Mouse (Mus musculus) neural tube, embryonic 12.5 days (tissue): Measurements from ENCODE around the gene Fcho2. TPM values are rescaled to one million over a fixed set of nuclear protein-coding genes. Genes with fewer than 3 reads are reported as not detected.

Experiments
- ATAC-seq: fragments of 200-750 bp; cut with Nextera tagmentation; 2 replicates; pipeline ENCODE4 v1.8.0; 2017; ENCODE audit warnings: low read depth, mild to moderate bottlenecking, moderate TSS enrichment, moderate library complexity; ENCODE audit not compliant: low FRiP score
- H3K27ac ChIP-seq: fragments of 300-500 bp; sonication (generic); 2 replicates; pipeline ENCODE4 v1.5.1; 2016
- H3K27me3 ChIP-seq: fragments of 300-500 bp; sonication (generic); replicated peaks from 2 replicates; pipeline ENCODE4 v1.6.1; 2016; ENCODE audit warnings: mild to moderate bottlenecking
- H3K36me3 ChIP-seq: fragments of 300-500 bp; sonication (generic); 2 replicates; pipeline ENCODE4 v1.6.1; 2016; ENCODE audit warnings: mild to moderate bottlenecking
- H3K4me1 ChIP-seq: fragments of 300-500 bp; sonication (generic); 2 replicates; pipeline ENCODE4 v1.6.1; 2016
- H3K4me2 ChIP-seq: fragments of 300-500 bp; sonication (generic); replicated peaks from 2 replicates; pipeline ENCODE4 v1.6.1; 2016; ENCODE audit warnings: mild to moderate bottlenecking
- H3K4me3 ChIP-seq: fragments of 300-500 bp; sonication (generic); 2 replicates; pipeline ENCODE4 v1.5.1; 2016
- H3K9ac ChIP-seq: fragments of 300-500 bp; sonication (generic); 2 replicates; pipeline ENCODE4 v1.6.1; 2016; ENCODE audit warnings: mild to moderate bottlenecking
- H3K9me3 ChIP-seq: fragments of 300-500 bp; sonication (generic); 2 replicates; pipeline ENCODE4 v1.6.1; 2016; ENCODE audit warnings: mild to moderate bottlenecking
- WGBS: fragments of 180-500 bp; shearing (Covaris S2); methylation state at CpG from one replicate; pipeline ENCODE4 v1.1.7; 2016; 5-methylcytosine and 5-hydroxymethylcytosine counted together
- polyA plus RNA-seq: library from polyadenylated mRNA; unstranded; fragments of >200 nt; fragmentation: Nextera tagmentation; extraction: Ambion mirVana; gene quantifications from 2 replicates; pipeline ENCODE4 v1.2.1, GENCODE M21; 2016

Gene Fcho2
- polyA plus RNA-seq, 1 experiment from 2014 or later = 37.8 TPM

DNA sequence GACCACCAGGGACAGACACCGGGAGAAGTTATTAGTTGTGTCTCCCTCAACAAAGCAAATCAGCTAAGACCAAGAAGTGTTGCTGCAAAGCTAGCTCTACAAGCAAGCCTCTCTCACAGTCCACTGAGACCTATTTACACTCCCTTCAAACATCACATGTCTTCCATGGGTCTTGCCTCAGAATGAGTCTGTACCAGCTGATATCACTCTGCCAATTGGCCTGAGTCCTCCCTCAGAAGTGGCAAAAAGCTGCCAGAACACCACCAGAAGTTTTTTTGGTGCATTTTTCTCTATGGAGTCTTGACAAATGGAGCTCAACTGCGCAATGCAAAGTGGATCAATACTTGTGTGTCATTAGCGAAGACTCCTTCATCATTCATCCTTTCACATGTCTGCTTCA lies 19.7 kb downstream of the Fcho2 start:
- Histone ChIP-seq H3K27ac (no peak overlapping the region), H3K4me1 (no peaks in the 10 kb centered on the region), H3K9me3 (no peaks in the 10 kb centered on the region), H3K4me3 (no peak overlapping the region), H3K4me2 (no peak overlapping the region), H3K27me3 (no peaks in the 10 kb centered on the region), H3K36me3 (peaks cover 21% of the 10 kb centered on the region), H3K9ac (no peak overlapping the region)
- ATAC-seq = no peak
- whole genome bisulfite sequencing = 92% methylated on average over 3 of the region's 3 CpGs

DNA sequence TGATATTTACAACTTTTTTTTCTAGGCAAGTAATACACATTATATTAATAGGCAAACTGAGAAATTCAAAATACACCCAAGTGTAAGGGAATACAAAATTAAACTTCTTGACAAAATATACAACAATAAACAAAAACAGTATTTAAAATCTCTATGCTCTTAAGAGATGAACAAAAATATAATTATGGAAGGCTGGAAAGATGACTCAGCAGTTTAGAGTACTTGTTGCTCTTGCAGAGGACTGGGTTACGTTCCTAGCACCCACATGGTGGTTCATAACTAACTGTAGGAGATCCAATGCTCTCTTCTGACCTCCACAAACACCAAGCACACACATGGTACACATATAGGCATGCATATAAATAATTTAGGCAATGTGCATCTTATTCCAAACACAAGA lies 22.4 kb downstream of the Fcho2 start:
- peaks cover 18% of the 10 kb centered on the region for H3K36me3 ChIP-seq
- no peaks in the 10 kb centered on the region for H3K4me1 ChIP-seq
- no peaks in the 10 kb centered on the region for H3K27me3 ChIP-seq
- no peak for ATAC-seq
- H3K9ac ChIP-seq = no peak overlapping the region
- no peak overlapping the region for H3K27ac ChIP-seq
- no peak overlapping the region for H3K4me3 ChIP-seq
- H3K4me2 ChIP-seq = no peak overlapping the region
- H3K9me3 ChIP-seq = no peaks in the 10 kb centered on the region
- WGBS = 96% methylated on average over 1 of the region's 1 CpGs

DNA sequence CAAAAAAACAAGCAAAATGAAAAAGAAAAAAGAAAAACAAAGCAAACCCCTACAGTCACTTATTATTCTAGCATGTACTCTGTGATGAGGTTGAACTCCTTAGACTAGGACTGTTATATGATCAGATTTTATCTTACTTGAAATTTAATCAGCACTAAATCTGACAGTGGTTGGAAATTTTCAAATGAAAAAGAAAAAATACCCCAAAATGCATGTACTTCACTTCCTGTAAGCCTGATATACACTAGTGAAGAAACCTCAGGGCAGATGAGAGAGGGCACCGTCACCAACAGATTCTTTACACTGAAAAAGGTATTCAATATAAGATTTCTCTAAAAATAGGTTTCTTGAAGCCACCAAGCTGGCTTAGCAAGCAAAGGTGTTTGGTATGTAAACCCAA lies 23.6 kb downstream of the Fcho2 start:
- peaks cover 16% of the 10 kb centered on the region for H3K36me3 ChIP-seq
- no peaks in the 10 kb centered on the region for H3K4me1 ChIP-seq
- H3K27ac ChIP-seq = no peak overlapping the region
- no peak overlapping the region for H3K4me3 ChIP-seq
- no peaks in the 10 kb centered on the region for H3K27me3 ChIP-seq
- no peak overlapping the region for H3K4me2 ChIP-seq
- 94% methylated on average over 1 of the region's 1 CpGs for WGBS
- H3K9ac ChIP-seq = no peak overlapping the region
- no peaks in the 10 kb centered on the region for H3K9me3 ChIP-seq
- no peak for ATAC-seq

DNA sequence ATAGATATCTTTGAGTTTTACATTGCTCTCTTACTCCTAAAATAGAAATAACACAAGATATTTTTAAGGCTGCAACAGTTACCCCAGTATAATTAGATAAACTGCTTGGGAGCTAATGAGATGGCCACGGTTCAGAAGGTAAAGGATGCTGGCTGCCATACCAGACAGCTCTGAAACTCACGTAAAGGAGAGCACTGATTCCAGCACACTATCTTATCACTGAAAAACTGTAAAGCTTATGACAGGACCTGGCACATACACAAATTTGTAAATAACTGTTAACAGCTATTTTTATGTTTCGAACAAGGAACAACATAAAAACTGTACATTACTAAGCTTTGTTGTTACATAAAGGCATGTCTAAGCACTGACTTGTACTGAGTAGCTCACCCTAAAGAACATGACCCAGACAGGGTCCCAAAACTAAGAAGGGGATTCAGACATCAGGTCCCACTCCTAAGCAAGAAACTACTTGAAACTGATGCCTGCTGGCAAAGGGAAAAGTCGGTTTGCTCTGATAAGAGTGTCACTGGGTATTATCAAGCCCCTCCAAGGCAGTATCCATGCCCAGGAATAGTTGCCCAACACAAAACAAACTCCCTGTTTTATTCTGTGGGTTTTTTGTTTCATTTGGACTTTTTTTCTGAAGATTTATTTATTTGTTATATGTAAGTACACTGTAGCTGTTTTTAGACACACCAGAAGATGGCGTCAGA lies 28.1 kb downstream of the Fcho2 start:
- H3K4me3 ChIP-seq = no peak overlapping the region
- ATAC-seq = no peak
- WGBS = 94% methylated on average over 5 of the region's 5 CpGs

DNA sequence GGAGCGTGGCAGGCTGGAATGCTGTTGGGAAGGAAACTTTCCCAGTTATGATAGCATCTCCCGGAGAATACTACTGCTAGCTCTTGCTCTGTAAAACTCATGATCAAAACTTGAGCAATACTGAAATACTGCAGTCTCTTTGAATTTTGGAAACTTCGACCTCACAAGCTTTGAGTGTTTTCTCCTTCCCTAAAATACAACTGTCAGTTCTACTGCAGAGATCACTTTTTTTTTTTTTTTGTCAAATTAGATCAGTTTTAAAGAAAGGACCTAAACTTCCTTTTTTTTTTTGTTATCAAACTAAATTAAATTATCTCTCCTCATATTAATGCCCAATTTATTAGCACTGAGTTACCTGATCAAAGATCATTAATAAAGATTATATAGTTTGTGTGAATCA lies 37.3 kb downstream of the Fcho2 start:
- H3K36me3 ChIP-seq = peaks cover 22% of the 10 kb centered on the region
- 88% methylated on average over 3 of the region's 3 CpGs for WGBS
- H3K4me1 ChIP-seq = no peaks in the 10 kb centered on the region
- no peak for ATAC-seq
- H3K27ac ChIP-seq = no peak overlapping the region
- no peak overlapping the region for H3K4me3 ChIP-seq
- H3K9me3 ChIP-seq = no peaks in the 10 kb centered on the region
- no peaks in the 10 kb centered on the region for H3K27me3 ChIP-seq
- H3K4me2 ChIP-seq = no peak overlapping the region
- H3K9ac ChIP-seq = no peak overlapping the region

More for the DNA sequence above, 28.1 kb downstream of the Fcho2 start:
- Histone ChIP-seq H3K9me3 (no peaks in the 10 kb centered on the region), H3K36me3 (peaks cover 10% of the 10 kb centered on the region), H3K4me2 (no peak overlapping the region), H3K4me1 (no peaks in the 10 kb centered on the region), H3K27me3 (no peaks in the 10 kb centered on the region), H3K9ac (no peak overlapping the region), H3K27ac (no peak overlapping the region)

DNA sequence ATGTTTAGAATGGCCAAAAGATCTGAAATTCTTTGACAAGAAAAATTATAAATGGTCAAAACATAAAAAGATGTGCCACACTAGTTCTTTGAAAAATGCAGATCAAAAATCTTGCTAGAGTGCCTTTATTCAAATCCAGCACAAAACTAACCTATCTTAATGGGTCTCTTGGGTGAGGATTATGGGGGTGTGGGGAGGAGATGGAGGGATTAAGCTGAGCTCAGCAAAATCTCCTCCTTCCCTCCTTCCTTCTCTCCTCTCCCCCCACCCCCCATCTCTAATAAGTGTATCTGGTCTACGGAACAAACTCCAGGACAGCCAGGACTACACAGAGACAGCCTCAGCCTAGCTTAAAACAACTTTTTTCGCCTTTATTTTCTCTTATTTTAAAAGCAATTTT lies 43.8 kb downstream of the Fcho2 start:
- 87% methylated on average over 2 of the region's 2 CpGs for WGBS
- Histone ChIP-seq H3K4me3 (no peak overlapping the region), H3K27ac (no peak overlapping the region), H3K27me3 (no peaks in the 10 kb centered on the region), H3K36me3 (peaks cover 6% of the 10 kb centered on the region), H3K4me1 (no peaks in the 10 kb centered on the region), H3K4me2 (no peak overlapping the region), H3K9me3 (no peaks in the 10 kb centered on the region), H3K9ac (no peak overlapping the region)
- ATAC-seq = no peak

DNA sequence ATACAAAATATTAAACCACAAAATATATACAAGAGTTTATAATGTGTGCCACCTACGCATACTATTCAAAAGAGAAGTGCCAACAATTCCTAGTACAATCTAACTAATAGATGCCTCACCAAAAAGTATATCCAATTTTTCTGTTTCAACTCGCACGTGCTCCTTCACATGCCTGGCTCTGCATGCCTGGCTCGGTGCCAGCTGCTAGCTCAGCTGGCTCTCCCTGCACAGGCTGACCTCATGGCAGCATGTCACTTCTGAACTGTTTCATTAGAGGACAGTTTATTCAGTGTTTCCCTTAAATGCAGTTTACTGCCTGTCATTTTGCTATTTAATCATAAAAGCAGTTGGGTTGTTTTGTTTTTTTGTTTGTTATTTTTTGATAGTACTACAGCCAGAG lies 46.9 kb downstream of the Fcho2 start:
- H3K4me2 ChIP-seq = no peak overlapping the region
- no peak overlapping the region for H3K27ac ChIP-seq
- peak; percentile 44; the same call in 1 of the 2 replicates for ATAC-seq
- 49% methylated on average over 4 of the region's 4 CpGs for WGBS
- no peak overlapping the region for H3K4me3 ChIP-seq
- no peak overlapping the region for H3K9ac ChIP-seq
- no peaks in the 10 kb centered on the region for H3K4me1 ChIP-seq
- H3K36me3 ChIP-seq = no peaks in the 10 kb centered on the region
- H3K27me3 ChIP-seq = no peaks in the 10 kb centered on the region
- H3K9me3 ChIP-seq = no peaks in the 10 kb centered on the region

DNA sequence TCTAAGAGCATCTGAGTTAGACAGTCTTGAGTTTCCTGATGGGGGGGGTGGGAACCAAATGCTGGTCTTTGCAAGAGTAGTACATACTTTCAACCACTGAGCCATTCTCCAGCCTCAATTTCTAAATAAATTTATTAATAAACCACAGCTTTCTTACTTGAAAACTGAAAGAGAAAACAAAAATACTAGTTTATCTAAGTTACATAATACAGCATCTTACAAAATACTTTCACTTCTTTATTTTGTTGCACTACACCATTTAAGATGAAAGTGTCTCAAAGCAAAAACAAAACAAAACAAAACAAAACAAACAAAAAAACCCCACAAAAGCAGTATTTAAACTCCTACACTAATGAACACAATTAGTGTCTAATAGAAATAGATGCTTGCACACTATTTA lies 53.5 kb downstream of the Fcho2 start:
- Histone ChIP-seq H3K27ac (no peak overlapping the region), H3K4me3 (no peak overlapping the region), H3K9ac (no peak overlapping the region), H3K9me3 (no peaks in the 10 kb centered on the region), H3K4me1 (no peaks in the 10 kb centered on the region), H3K27me3 (no peaks in the 10 kb centered on the region), H3K36me3 (peaks cover 3% of the 10 kb centered on the region; the same call in 1 of the 2 replicates), H3K4me2 (no peak overlapping the region)
- ATAC-seq = no peak

DNA sequence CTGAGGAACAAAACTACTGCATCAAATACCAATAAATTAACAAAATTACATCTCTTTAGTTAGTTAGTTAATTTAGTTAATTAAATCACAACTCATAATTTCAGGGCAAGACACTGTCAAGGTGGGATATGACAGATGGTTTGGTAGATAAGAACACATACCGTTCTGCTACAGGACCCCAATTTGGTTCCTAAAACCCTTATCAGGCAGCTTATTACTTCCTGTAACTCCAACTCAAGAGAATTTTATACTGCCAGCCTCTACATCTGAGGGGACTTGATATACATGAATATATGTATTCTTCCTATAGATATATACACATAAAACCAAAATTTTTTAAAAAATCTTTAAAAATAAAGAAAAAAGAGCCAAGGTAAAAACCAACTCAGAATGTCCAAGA lies 59.4 kb downstream of the Fcho2 start:
- H3K4me2 ChIP-seq = no peak overlapping the region
- WGBS = 92% methylated on average over 1 of the region's 1 CpGs
- H3K4me3 ChIP-seq = no peak overlapping the region
- ATAC-seq = no peak
- H3K4me1 ChIP-seq = no peaks in the 10 kb centered on the region
- no peaks in the 10 kb centered on the region for H3K27me3 ChIP-seq
- no peak overlapping the region for H3K27ac ChIP-seq
- H3K36me3 ChIP-seq = no peaks in the 10 kb centered on the region
- no peak overlapping the region for H3K9ac ChIP-seq
- H3K9me3 ChIP-seq = no peaks in the 10 kb centered on the region

DNA sequence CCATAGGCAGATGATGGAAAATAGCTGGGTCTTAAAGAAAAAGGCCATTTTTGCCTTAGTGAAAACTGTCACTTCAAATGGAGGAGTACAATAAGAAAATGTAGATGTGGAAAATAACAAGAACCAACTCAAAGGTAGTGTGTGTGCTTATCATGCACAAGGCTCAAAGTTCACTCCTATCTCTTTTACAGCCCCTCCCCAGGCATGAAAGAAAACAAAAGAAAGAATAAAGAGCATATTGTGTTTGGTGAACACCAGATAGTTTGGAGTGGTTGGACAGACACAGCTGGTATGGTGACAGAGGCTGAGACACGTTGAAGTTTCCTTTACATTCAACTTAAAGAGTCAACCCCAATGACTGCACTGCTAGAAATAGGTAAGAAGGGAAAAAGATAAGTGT lies 70.6 kb downstream of the Fcho2 start:
- Histone ChIP-seq H3K4me2 (no peak overlapping the region), H3K9ac (no peak overlapping the region), H3K27ac (no peak overlapping the region), H3K4me3 (no peak overlapping the region), H3K36me3 (peaks cover 21% of the 10 kb centered on the region), H3K27me3 (no peaks in the 10 kb centered on the region), H3K9me3 (no peaks in the 10 kb centered on the region), H3K4me1 (no peaks in the 10 kb centered on the region)
- no peak for ATAC-seq
- 76% methylated on average over 1 of the region's 1 CpGs for WGBS

DNA sequence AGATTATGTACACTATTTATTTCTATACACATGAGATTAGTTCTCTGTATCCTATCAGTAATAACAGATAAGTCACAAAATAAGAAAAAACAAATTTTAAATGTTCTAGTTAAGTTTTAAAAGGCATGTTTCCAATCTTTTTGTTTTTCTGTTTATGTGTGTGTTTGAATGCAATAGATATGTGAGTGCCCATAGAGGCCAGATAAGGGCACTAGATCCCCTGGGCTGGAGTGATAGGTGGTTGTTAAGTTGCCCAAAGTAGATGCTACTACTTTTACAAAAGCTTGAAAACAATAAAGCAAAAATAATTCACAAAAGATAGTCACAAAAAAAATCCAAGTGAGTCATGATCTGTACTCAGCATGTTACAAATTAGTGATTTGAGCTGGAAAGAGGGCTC lies 71.4 kb downstream of the Fcho2 start:
- H3K4me1 ChIP-seq = no peaks in the 10 kb centered on the region

DNA sequence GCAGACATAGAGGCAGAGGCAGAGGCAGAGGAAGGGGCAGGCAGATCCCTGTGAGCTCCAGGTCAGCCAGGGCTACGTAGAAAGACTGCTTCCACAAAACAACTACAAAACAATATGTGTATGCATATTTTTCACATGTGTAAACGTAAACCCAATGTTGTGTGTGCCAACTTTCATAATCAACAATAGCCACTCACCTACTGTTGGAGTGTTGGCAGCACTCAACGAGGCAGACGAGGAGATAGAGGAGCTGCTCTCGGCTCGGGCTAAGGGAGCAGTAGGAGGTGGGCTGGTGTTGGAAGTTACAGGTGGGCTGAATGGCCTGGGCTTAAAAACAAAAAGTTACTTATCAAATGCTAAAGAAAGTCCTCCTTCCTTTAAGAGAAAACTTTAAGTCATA lies 72.0 kb downstream of the Fcho2 start:
- no peak for ATAC-seq
- H3K9me3 ChIP-seq = no peaks in the 10 kb centered on the region
- no peaks in the 10 kb centered on the region for H3K4me1 ChIP-seq
- H3K9ac ChIP-seq = no peak overlapping the region
- H3K27me3 ChIP-seq = no peaks in the 10 kb centered on the region
- no peak overlapping the region for H3K27ac ChIP-seq
- 92% methylated on average over 6 of the region's 6 CpGs for WGBS
- no peak overlapping the region for H3K4me2 ChIP-seq
- H3K36me3 ChIP-seq = peaks cover 22% of the 10 kb centered on the region
- H3K4me3 ChIP-seq = no peak overlapping the region

More for the DNA sequence above, 71.4 kb downstream of the Fcho2 start:
- H3K4me3 ChIP-seq = no peak overlapping the region
- no peak overlapping the region for H3K27ac ChIP-seq
- ATAC-seq = no peak
- no peak overlapping the region for H3K9ac ChIP-seq
- peaks cover 22% of the 10 kb centered on the region for H3K36me3 ChIP-seq
- H3K27me3 ChIP-seq = no peaks in the 10 kb centered on the region
- H3K4me2 ChIP-seq = no peak overlapping the region
- H3K9me3 ChIP-seq = no peaks in the 10 kb centered on the region

DNA sequence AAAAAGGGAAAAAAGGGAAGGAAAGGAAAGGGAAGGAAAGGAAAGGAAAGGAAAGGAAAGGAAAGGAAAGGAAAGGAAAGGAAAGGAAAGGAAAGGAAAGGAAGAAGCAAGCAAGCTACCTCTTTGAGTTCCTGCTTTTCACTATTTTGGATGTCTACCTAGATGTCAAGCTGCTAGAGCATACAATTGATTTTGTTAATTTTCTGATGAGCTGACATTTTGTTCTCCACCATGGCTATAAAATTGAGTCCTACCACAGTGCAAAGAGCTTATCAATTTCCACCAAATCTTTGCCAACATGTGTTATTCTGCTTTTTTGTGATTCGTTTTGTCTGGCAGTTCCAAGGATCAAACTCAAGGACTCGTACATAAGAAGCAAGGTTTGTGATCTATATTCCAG lies 77.0 kb downstream of the Fcho2 start:
- H3K4me3 ChIP-seq = no peak overlapping the region
- 90% methylated on average over 2 of the region's 2 CpGs for WGBS
- ATAC-seq = no peak
- H3K9ac ChIP-seq = no peak overlapping the region
- no peak overlapping the region for H3K4me2 ChIP-seq
- H3K36me3 ChIP-seq = peaks cover 17% of the 10 kb centered on the region
- no peaks in the 10 kb centered on the region for H3K27me3 ChIP-seq
- H3K27ac ChIP-seq = no peak overlapping the region
- no peaks in the 10 kb centered on the region for H3K9me3 ChIP-seq
- no peaks in the 10 kb centered on the region for H3K4me1 ChIP-seq
